Mouse (Mus musculus) 3134 (cell line): ENCODE results near the gene Rgs9.

ENCODE experiments used
- DNase-seq: peaks from one replicate; pipeline ENCODE4 v3.0.0-alpha.2; 2011; ENCODE audit warnings: low spot score; ENCODE audit not compliant: insufficient read length; ENCODE audit errors: extremely low read depth

Rgs9 gene

GRCm38 (mm10) chr11:109246920-109247319 lies 51.0 kb downstream of the Rgs9 start:
- DNase-seq = no peak

DNA sequence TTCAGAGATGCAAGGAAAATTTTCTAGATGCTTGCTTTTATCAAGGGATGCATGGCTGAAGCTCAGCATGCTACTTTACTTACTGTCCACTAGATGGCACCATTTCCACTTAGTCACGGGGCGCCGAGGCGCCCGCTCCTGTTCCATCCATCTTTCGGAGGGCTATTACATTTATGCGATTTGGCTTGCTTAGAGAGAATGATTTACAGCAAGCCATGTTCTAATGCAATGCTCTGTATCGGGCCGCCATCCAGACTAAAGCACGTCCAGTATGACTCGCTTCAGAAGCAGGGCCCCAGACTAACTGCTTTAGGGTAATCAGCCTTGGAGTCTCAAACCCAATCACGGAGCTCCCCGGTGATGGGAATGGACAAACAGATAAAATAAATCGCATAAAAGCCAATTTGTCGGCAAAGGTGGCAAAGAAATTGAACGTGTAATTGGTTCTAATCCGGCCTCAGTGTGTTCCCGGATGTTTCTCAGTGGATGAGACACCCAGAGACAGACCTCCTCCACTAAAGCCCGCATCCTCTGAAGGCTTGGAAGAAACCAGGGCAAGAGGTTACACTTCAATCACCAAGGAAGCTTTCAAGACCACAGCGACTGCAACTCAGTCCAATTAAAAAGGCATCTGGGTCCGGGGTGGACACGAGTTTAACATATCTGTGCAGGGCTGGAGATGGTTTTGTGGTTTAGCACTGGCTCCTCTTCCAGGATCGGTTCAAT lies 53.1 kb downstream of the Rgs9 start:
- peak; percentile 28 for DNase-seq

DNA sequence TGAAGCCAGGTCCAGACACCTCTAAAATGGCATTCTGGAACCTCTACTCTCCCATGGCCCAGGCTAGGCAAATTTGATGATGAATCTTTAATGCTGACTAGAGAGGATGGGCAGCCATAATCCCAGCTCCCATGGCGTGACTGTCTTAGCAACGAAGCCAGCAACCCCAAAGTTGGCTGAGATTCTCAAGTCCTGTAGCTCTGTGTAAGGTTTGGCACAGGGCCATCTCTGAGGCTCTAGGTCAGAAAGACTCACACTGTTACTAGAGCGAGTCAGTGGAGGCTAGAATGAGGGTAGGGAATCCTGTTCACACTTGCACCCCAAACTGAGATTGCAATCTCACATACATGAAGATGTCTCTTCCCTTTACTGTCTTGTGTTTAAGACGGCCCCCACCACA lies 57.8 kb downstream of the Rgs9 start:
- DNase-seq = no peak

DNA sequence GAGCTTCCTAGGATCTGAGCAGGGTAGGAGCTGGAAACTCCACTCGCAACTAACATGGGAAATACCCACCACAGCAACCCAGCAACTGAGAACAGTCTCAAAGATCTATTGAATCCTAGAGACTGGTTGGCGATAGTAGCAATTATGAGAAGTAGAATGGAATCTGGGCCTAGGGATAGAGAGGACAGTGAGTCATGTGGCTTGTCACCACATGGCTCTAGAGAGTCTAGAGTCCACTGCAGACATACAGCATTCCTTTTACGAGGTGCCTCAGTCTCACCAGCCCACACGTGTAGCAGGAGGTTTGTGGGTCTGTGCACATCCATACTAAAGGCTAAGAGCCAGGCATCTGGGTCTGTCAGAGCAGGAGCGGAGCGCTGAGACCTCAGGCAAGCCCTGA lies 59.3 kb downstream of the Rgs9 start:
- no peak for DNase-seq

DNA sequence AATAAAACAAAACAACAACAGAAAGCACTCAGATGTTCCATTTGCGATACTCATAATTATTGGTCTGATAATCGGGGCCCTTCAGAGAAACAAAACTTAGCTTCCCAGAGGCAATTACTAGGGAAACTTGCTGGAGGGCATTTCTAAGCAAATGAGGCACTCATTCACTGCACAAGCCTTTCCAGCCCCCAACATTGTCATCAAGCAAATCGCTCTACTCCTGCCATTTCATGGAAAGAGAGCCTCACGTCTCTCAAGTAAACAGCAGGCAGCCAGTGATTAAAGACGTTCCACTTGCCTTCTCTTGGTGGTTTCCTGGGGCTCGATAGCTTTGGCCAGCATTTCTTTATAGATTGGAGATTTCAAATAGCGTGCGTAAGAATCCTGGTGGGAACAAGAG lies 60.1 kb downstream of the Rgs9 start:
- no peak for DNase-seq

GRCm38 (mm10) chr11:109233627-109234026 lies 64.3 kb downstream of the Rgs9 start:
- DNase-seq = no peak

- no peak for DNase-seq
These were observed 65.1 kb downstream of the Rgs9 start for GRCm38 (mm10) chr11:109232811-109233210.

- DNase-seq = no peak
These were observed 70.8 kb downstream of the Rgs9 start for GRCm38 (mm10) chr11:109227139-109227538.

DNA sequence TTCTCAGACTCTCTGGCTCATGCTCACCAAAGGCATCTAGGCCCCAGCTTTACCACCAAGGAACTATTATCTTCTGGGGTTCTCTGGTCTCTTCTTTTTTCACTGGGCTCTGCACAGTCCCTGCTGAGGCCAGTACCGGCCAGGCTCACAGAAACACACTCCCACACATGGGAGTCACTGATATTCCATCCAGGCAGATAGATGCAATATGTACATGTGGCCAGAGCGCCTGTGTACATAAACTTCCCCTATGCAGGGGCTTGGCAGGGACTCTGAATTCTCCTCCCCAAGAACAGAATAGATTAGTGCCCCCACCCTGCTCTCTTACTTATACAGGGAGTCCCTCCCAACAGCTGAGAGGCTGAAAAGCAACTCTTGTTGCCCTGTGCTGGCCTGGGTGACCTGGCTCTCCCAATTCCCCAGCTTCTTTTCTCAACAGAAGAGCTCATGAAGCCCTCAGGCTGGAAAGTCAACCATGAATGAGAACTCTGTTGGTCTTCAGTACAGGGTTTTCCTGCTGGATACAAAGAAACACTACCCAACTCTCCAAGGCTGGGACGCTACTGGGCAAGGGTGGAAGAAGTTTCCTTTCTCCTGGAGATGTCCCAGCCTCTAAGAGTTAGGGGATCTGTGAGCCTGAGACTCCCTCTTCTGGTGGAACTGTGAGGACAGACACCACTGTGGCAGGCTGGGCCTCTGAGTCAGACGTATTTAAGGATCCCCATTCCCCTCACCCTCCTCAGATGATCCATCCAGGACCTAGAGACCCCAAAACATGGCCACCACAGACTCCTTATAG lies 76.5 kb downstream of the Rgs9 start:
- no peak for DNase-seq

- no peak for DNase-seq
These were observed 79.1 kb downstream of the Rgs9 start for GRCm38 (mm10) chr11:109218722-109219430.

GRCm38 (mm10) chr11:109217827-109218536 lies 79.9 kb downstream of the Rgs9 start:
- DNase-seq = no peak

- no peak for DNase-seq
These were observed 87.2 kb downstream of the Rgs9 start for GRCm38 (mm10) chr11:109210772-109211171.

DNA sequence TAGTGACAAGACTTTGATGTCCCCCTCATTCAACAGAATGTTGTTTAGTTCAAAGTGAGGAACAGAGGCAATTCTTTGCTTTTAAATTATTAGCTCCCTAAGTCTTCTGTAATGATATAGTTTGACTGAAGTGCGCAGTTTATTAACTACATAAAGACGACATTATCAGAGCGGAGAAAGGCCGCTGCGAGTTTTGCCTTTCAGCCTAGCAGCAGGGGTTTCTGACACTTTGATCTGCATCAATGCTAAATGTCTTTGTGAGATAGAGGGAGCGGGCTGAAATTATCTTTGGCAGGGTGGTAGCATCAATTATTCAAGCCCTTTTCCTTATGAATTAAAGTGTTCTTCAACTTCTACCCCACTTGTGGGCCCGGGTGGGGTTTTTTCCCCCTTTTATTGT lies 87.6 kb downstream of the Rgs9 start:
- no peak for DNase-seq

GRCm38 (mm10) chr11:109206732-109207131 lies 91.2 kb downstream of the Rgs9 start:
- no peak for DNase-seq

DNA sequence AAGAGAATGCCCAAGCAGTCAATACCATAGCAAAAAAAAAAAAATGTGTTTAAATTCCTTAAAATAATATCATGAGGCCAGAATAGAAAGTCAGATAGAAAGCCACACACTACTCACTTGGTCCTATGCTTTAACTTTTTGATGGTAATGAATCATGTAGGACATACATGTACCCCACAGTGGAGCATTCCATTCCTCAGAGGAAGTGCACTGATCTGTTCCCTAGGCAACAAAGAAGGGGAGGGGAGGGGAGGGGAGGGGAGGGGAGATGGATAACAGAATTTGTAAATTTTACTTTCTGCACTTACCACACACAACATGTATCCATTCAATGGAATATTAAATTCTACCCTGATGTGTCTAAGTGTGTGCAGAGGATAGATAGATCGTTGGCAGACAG lies 91.9 kb downstream of the Rgs9 start:
- no peak for DNase-seq

GRCm38 (mm10) chr11:109199612-109200293 lies 98.2 kb downstream of the Rgs9 start:
- DNase-seq = no peak

DNA sequence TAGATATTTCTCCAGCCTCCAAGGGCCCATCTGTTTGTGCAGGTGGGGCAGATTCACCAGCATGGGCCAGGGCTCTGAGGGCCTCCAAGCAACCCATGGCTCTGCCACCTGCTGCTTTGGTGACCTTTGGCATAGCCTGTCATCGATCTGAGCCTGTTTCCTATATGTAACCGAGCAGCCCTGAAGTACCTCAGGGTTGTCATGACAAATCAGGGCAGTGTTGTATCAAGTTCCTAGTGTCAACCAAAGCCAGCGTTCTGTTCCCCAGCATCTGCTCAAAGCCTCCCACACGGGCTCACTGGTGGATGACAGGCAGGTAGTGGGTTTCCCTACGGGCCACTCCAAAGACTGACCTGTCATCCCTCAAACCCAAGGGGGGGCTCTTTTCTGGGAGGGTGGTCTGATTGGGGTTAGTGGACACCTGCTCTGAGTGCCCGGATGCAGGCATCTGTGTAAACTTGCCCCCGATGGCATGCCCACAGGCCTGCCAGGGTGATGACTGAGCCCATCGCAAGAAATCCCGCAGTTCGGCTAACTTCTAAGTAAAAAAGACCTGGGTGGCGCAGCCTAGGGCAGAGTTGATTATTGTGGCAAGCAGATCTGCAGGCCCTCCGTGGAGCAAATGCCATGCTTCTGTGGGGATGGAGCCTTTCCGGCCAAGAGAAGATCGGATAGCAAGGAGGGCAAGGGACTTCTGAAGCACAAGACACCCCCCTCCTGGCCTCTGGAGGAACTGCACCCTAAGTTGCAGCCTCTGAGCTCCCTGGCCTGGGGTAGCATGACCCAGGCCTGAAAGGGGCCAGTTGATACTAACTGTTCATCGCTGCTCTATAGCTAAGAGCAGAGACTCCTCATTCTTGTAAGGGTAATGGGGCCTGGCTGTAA lies 105.0 kb downstream of the Rgs9 start:
- peak; percentile 32 for DNase-seq

DNA sequence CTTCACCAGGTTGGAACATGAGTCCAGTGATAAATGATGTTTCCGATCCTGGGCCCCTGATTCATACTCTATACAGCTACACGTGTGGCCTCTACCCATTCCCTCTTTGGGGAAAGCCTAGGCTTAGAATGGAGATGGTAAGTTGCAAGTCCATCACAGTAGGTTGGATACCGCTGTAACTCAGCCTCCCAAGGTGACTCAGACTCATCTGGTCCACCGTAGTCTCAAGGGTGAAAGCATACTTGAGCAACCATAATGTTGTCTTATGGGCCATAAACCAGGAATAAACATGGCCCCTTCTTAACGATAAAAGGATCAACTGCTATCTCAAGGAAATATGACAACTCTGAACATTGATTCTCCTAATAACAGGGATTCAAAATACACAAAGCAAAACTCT lies 109.7 kb downstream of the Rgs9 start:
- DNase-seq = no peak

DNA sequence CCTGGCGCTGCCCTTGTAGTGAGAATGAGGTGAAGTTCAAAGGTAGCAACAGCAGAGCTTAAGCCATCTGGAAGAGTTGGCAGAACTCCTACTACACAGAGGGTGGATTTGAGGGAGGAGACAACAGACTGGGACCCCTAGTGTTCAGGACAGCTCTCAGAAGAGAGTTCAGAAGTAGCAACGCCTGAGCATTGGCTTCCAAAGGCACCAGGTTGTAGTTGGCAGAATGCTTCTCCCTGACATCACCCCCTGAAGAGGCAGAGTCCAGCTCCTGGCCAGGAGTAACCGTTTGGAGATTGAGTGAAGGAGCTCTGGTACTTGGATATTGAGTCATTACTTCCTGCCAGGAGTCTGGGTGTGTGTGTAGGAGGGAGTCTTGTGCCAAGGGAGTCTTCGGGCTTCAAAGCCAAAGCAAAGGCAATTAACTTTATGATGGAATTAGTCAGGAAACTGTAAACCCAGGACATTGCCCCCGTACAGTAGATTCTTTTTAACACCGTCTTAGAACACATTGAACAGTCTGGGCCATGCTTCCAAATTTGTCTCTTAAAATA lies 110.2 kb downstream of the Rgs9 start:
- no peak for DNase-seq
